29 mouse cellular contexts compared by ENCODE assay signal in the genomic region with DNA sequence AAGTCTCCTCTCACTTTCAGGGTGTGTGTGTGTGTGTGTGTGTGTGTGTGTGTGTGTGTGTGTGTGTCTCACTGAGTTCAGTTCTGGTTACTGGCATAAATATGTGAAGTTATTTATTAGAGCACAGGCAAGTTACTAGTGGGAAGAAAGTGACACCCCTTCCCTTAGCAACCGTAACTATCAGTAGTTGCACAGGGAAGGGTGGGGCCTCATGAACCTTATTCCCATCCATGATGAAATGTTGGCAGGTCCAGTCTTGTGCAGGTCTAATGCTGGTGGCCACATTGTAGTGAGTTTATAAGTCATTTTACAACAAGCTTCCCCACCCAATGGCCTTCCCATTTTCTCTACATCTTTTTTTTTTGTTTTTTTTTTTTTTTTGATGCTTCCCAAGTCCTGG.
DNase-seq lines count a peak whose midpoint lies in the region; ATAC-seq and TF ChIP-seq lines count a peak whose summit lies in the region.
"Had no signal": no experiment of that assay in that cellular context is flagged by ENCODE, and none has a peak within 500 bp of the region (broad histone marks: within the 10 kb centered on the region; RNA-seq: fewer than 3 reads in every experiment).

No protein-coding gene starts in this region.

- no peaks in the 10 kb centered on the region for H3K36me3 ChIP-seq in intestine, embryonic 15.5 days
- H3K36me3 ChIP-seq in intestine, postnatal 0 days (ENCODE audit: control insufficient read depth, insufficient read depth): no peaks in the 10 kb centered on the region
- no peaks in the 10 kb centered on the region for H3K36me3 ChIP-seq in liver, embryonic 12.5 days
- H3K36me3 ChIP-seq in hindbrain, postnatal 0 days (ENCODE audit: insufficient read depth, low read length): no peaks in the 10 kb centered on the region
- H3K36me3 ChIP-seq in hindbrain, embryonic 11.5 days (ENCODE audit: control insufficient read depth, insufficient read depth, low read length): no peaks in the 10 kb centered on the region
- H3K36me3 ChIP-seq: heart, embryonic 12.5 days; hindbrain, embryonic 10.5 days; kidney, embryonic 15.5 days; limb, embryonic 12.5 days; midbrain, embryonic 10.5 days; midbrain, embryonic 15.5 days; neural tube, embryonic 15.5 days had no signal

- no peak overlapping the region for H3K27ac ChIP-seq in intestine, embryonic 15.5 days
- no peak overlapping the region for H3K27ac ChIP-seq in intestine, postnatal 0 days (ENCODE audit: low read depth, low read length)
- H3K27ac ChIP-seq in liver, embryonic 12.5 days: no peak overlapping the region
- H3K27ac ChIP-seq in hindbrain, postnatal 0 days: no peak overlapping the region
- no peak overlapping the region for H3K27ac ChIP-seq in hindbrain, embryonic 11.5 days (ENCODE audit: low read depth, low read length)
- H3K27ac ChIP-seq: heart, adult 2 months; hindbrain, embryonic 10.5 days; kidney, embryonic 15.5 days; left cerebral cortex, adult 2 months; midbrain, embryonic 10.5 days; midbrain, embryonic 15.5 days; neural tube, embryonic 15.5 days had no signal

- peak; percentile 55; the same call in 1 of the 2 replicates for ATAC-seq in intestine, embryonic 15.5 days
- ATAC-seq in intestine, postnatal 0 days: no peak; the same call in 1 of the 2 replicates
- ATAC-seq in liver, embryonic 12.5 days: peak; percentile 82
- 0 out of 2 replicates have a peak, but pooled peaks have one; percentile 42 for ATAC-seq in megakaryocyte-erythroid progenitor cell, adult 5-6 weeks (replicated peaks; ENCODE audit: low FRiP score, low TSS enrichment, poor library complexity, severe bottlenecking)
- ATAC-seq in hindbrain, postnatal 0 days: no peak
- ATAC-seq in hindbrain, embryonic 11.5 days (ENCODE audit: low FRiP score): no peak
- ATAC-seq: CD4-positive, CD25-positive, alpha-beta regulatory T cell, adult 4 months; hindbrain, embryonic 16.5 days; midbrain, embryonic 15.5 days had no signal

- H3K4me3 ChIP-seq in intestine, embryonic 15.5 days (replicated peaks): no peak overlapping the region
- no peak overlapping the region for H3K4me3 ChIP-seq in intestine, postnatal 0 days (ENCODE audit: low read depth, low read length)
- no peak overlapping the region for H3K4me3 ChIP-seq in liver, embryonic 12.5 days
- H3K4me3 ChIP-seq in hindbrain, postnatal 0 days (ENCODE audit: low read length): no peak overlapping the region
- H3K4me3 ChIP-seq in hindbrain, embryonic 11.5 days (ENCODE audit: low read depth, low read length): no peak overlapping the region
- H3K4me3 ChIP-seq: heart, adult 2 months; heart, embryonic 12.5 days; hindbrain, embryonic 10.5 days; kidney, embryonic 15.5 days; left cerebral cortex, adult 2 months; limb, embryonic 12.5 days; midbrain, embryonic 10.5 days; midbrain, embryonic 15.5 days; neural tube, embryonic 15.5 days had no signal

- H3K27me3 ChIP-seq in intestine, embryonic 15.5 days (replicated peaks): no peaks in the 10 kb centered on the region
- no peaks in the 10 kb centered on the region for H3K27me3 ChIP-seq in intestine, postnatal 0 days (replicated peaks; ENCODE audit: control insufficient read depth, insufficient read depth, low read length)
- H3K27me3 ChIP-seq in liver, embryonic 12.5 days (replicated peaks): no peaks in the 10 kb centered on the region
- no peaks in the 10 kb centered on the region for H3K27me3 ChIP-seq in hindbrain, postnatal 0 days (ENCODE audit: insufficient read depth, low read length)
- no peaks in the 10 kb centered on the region for H3K27me3 ChIP-seq in hindbrain, embryonic 11.5 days (ENCODE audit: control insufficient read depth, insufficient read depth, low read length)
- H3K27me3 ChIP-seq: heart, embryonic 12.5 days; kidney, embryonic 15.5 days; limb, embryonic 12.5 days; midbrain, embryonic 15.5 days; neural tube, embryonic 15.5 days had no signal

- no peaks in the 10 kb centered on the region for H3K9me3 ChIP-seq in intestine, embryonic 15.5 days
- H3K9me3 ChIP-seq in intestine, postnatal 0 days (ENCODE audit: control insufficient read depth): no peaks in the 10 kb centered on the region
- no peaks in the 10 kb centered on the region for H3K9me3 ChIP-seq in liver, embryonic 12.5 days (replicated peaks)
- no peaks in the 10 kb centered on the region for H3K9me3 ChIP-seq in hindbrain, postnatal 0 days (ENCODE audit: low read length)
- no peaks in the 10 kb centered on the region for H3K9me3 ChIP-seq in hindbrain, embryonic 11.5 days (ENCODE audit: control insufficient read depth, low read length)
- H3K9me3 ChIP-seq: heart, embryonic 12.5 days; hindbrain, embryonic 10.5 days; kidney, embryonic 15.5 days; limb, embryonic 12.5 days; midbrain, embryonic 10.5 days; midbrain, embryonic 15.5 days; neural tube, embryonic 15.5 days had no signal

- H3K4me1 ChIP-seq in intestine, embryonic 15.5 days (replicated peaks): peaks cover 3% of the 10 kb centered on the region; the same call in 1 of the 2 replicates
- 0 out of 2 replicates have a peak, but pooled peaks cover 2% of the 10 kb centered on the region for H3K4me1 ChIP-seq in intestine, postnatal 0 days (replicated peaks; ENCODE audit: control insufficient read depth, insufficient read depth, low read length)
- peaks cover 25% of the 10 kb centered on the region for H3K4me1 ChIP-seq in liver, embryonic 12.5 days
- no peaks in the 10 kb centered on the region for H3K4me1 ChIP-seq in hindbrain, postnatal 0 days (ENCODE audit: insufficient read depth, low read length)
- no peaks in the 10 kb centered on the region for H3K4me1 ChIP-seq in hindbrain, embryonic 11.5 days (replicated peaks; ENCODE audit: control insufficient read depth, insufficient read depth, low read length)

- TF ChIP-seq CTCF in intestine, postnatal 0 days (IDR thresholded peaks at IDR 0.05; ENCODE audit: low read depth): no peak
- TF ChIP-seq CTCF in hindbrain, postnatal 0 days (IDR thresholded peaks at IDR 0.05; ENCODE audit: low read depth): no peak

- DNase-seq in NIH3T3 (ENCODE audit: low read depth): peak; percentile 43
- no peak for DNase-seq in hindbrain, postnatal 0 days (ENCODE audit: low spot score)
- DNase-seq in hindbrain, embryonic 11.5 days (ENCODE audit: low spot score): no peak
- DNase-seq: adrenal gland, adult 8-10 months; cerebellum, adult 2 months; cerebellum, postnatal 14 days; gastrocnemius, postnatal 14 days; heart, adult 2 months; kidney, adult 18-20 months; layer of hippocampus, adult 9-11 months; lung, adult 18-20 months; lung, postnatal 10 days; retina, postnatal 1 day; right cerebral cortex, postnatal 14 days; thymus, postnatal 4 days had no signal

- 67% methylated on average over 1 of the region's 1 CpGs for WGBS in intestine, embryonic 15.5 days
- WGBS in intestine, postnatal 0 days: 50% methylated on average over 1 of the region's 1 CpGs
- 50% methylated on average over 1 of the region's 1 CpGs for WGBS in liver, embryonic 12.5 days (ENCODE audit: insufficient replicate concordance)
- 88% methylated on average over 1 of the region's 1 CpGs for WGBS in hindbrain, postnatal 0 days
- 96% methylated on average over 1 of the region's 1 CpGs for WGBS in hindbrain, embryonic 11.5 days

- H3K9ac ChIP-seq in intestine, embryonic 15.5 days: no peak overlapping the region
- no peak overlapping the region for H3K9ac ChIP-seq in intestine, postnatal 0 days (ENCODE audit: low read depth, low read length)
- H3K9ac ChIP-seq in liver, embryonic 12.5 days: no peak overlapping the region
- H3K9ac ChIP-seq in hindbrain, postnatal 0 days (replicated peaks; ENCODE audit: low read length): no peak overlapping the region
- H3K9ac ChIP-seq in hindbrain, embryonic 11.5 days (ENCODE audit: low read depth, low read length): no peak overlapping the region
- H3K9ac ChIP-seq: heart, embryonic 12.5 days; kidney, embryonic 15.5 days; limb, embryonic 12.5 days; midbrain, embryonic 15.5 days; neural tube, embryonic 15.5 days had no signal

- no peak overlapping the region for H3K4me2 ChIP-seq in intestine, embryonic 15.5 days (replicated peaks)
- H3K4me2 ChIP-seq in intestine, postnatal 0 days (replicated peaks; ENCODE audit: low read depth): no peak overlapping the region
- no peak overlapping the region for H3K4me2 ChIP-seq in liver, embryonic 12.5 days
- no peak overlapping the region for H3K4me2 ChIP-seq in hindbrain, postnatal 0 days (ENCODE audit: low read depth, low read length)
- H3K4me2 ChIP-seq in hindbrain, embryonic 11.5 days (replicated peaks; ENCODE audit: low read depth, low read length): no peak overlapping the region
- H3K4me2 ChIP-seq: heart, embryonic 12.5 days; kidney, embryonic 15.5 days; limb, embryonic 12.5 days; midbrain, embryonic 15.5 days; neural tube, embryonic 15.5 days had no signal

Comparison
In these comparisons a context has a peak if more than half of its experiments do, and no peak if none do; other contexts are left out.
1. ATAC-seq: peak in intestine, embryonic 15.5 days (single experiment), liver, embryonic 12.5 days (single experiment) and megakaryocyte-erythroid progenitor cell, adult 5-6 weeks (single experiment); none in intestine, postnatal 0 days (single experiment), hindbrain, postnatal 0 days (single experiment) and hindbrain, embryonic 11.5 days (single experiment).